Mouse (Mus musculus) liver, embryonic 12.5 days (tissue): Measurements from ENCODE around the gene Tnni1. TPM values are rescaled to one million over a fixed set of nuclear protein-coding genes. Genes with fewer than 3 reads are reported as not detected.
A peak's percentile ranks its signal among the peaks of the same experiment; 100 is the strongest.

Source experiments
- ATAC-seq: fragments of 200-750 bp; cut with Nextera tagmentation; 2 replicates; pipeline ENCODE4 v1.8.0; 2017; ENCODE audit warnings: moderate number of reproducible peaks, mild to moderate bottlenecking, moderate library complexity
- H3K27ac ChIP-seq: fragments of 300-500 bp; sonication (generic); 2 replicates; pipeline ENCODE4 v1.5.1; 2016; ENCODE audit warnings: mild to moderate bottlenecking
- H3K27me3 ChIP-seq: fragments of 300-500 bp; sonication (generic); replicated peaks from 2 replicates; pipeline ENCODE4 v1.6.1; 2016; ENCODE audit warnings: mild to moderate bottlenecking, moderate library complexity
- H3K36me3 ChIP-seq: fragments of 300-500 bp; sonication (generic); 2 replicates; pipeline ENCODE4 v1.6.1; 2016; ENCODE audit warnings: mild to moderate bottlenecking, moderate library complexity
- H3K4me1 ChIP-seq: fragments of 300-500 bp; sonication (generic); 2 replicates; pipeline ENCODE4 v1.6.1; 2016
- H3K4me2 ChIP-seq: fragments of 300-500 bp; sonication (generic); 2 replicates; pipeline ENCODE4 v1.6.1; 2016; ENCODE audit warnings: mild to moderate bottlenecking, moderate library complexity
- H3K4me3 ChIP-seq: fragments of 300-500 bp; sonication (generic); 2 replicates; pipeline ENCODE4 v1.5.1; 2016; ENCODE audit warnings: mild to moderate bottlenecking, moderate library complexity
- H3K9ac ChIP-seq: fragments of 300-500 bp; sonication (generic); 2 replicates; pipeline ENCODE4 v1.6.1; 2016; ENCODE audit warnings: mild to moderate bottlenecking, moderate library complexity
- H3K9me3 ChIP-seq: fragments of 300-500 bp; sonication (generic); replicated peaks from 2 replicates; pipeline ENCODE4 v1.6.1; 2016; ENCODE audit warnings: mild to moderate bottlenecking, moderate library complexity
- WGBS: fragments of 180-500 bp; shearing (Covaris S2); methylation state at CpG from one replicate; pipeline ENCODE4 v1.1.7; 2016; ENCODE audit not compliant: insufficient replicate concordance; 5-methylcytosine and 5-hydroxymethylcytosine counted together
- polyA plus RNA-seq: library from polyadenylated mRNA; unstranded; fragments of >200 nt; fragmentation: Nextera tagmentation; extraction: Ambion mirVana; gene quantifications from 2 replicates; pipeline ENCODE4 v1.2.1, GENCODE M21; 2016

Tnni1 gene
- polyA plus RNA-seq, 1 experiment from 2014 or later, result 10.5 TPM

DNA sequence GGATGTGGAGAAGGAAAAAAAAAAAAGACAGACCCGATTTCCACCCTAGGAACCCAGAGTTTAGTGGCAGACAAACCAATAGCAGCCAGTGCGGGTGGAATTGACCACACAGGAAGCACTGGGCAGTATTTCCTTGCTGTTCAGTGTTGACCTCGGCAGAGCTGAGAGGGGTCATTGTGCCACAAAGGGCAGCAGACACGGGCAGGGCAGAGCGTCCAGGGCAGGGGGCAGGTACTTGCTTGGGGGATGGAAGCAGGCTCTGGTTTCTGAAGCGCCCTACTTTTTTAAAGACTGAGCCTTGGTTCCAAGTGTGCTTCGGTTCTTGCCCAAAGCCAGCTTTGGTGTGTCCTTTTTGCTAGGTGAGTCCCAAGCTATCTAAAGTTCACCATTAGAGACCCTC is 9.0 kb upstream of the Tnni1 start:
- H3K36me3 ChIP-seq, result peaks cover 12% of the 10 kb centered on the region
- H3K4me2 ChIP-seq, result no peak overlapping the region
- peaks cover 66% of the 10 kb centered on the region for H3K27me3 ChIP-seq
- no peak for ATAC-seq
- H3K9me3 ChIP-seq, result no peaks in the 10 kb centered on the region
- H3K27ac ChIP-seq, result no peak overlapping the region
- peaks cover 52% of the 10 kb centered on the region for H3K4me1 ChIP-seq
- no peak overlapping the region for H3K9ac ChIP-seq
- WGBS, result 35% methylated on average over 7 of the region's 7 CpGs
- no peak overlapping the region for H3K4me3 ChIP-seq

DNA sequence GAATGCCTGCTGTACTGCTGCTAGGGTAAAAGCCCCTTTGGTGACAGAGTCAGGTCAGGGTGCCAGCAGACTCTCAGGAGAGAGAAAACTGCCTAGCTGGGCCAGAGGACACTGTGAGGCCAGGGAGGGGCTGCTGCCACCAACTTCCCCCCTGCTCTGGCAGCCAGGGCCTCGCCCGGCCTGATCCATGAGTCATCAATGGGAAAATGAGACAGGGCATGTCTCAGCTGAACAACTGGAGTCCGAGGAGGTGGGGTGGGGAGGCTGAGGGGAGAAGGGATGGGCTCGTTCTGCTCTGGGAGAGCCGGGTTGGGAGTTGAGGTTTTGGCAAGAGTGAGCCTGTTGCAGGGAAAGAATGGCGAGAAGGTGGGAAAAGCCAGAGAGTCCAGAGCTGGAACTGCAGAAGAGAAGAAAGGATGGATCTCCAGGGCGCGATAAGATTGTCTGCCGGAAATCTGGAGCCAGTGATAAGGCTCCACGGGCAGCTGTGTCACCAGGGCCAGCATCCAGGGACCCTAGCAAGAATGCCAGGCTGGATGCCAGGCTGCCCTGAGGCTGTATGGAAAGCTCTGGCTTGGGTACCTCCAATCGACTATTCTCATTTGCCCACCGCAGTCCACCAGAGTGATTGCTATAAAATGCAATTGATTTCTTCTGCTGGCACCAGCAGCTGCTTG is 8.2 kb upstream of the Tnni1 start:
- H3K27me3 ChIP-seq, result peaks cover 58% of the 10 kb centered on the region
- H3K36me3 ChIP-seq, result peaks cover 12% of the 10 kb centered on the region
- 37% methylated on average over 12 of the region's 12 CpGs for WGBS
- no peak overlapping the region for H3K27ac ChIP-seq
- H3K4me1 ChIP-seq, result peaks cover 45% of the 10 kb centered on the region
- no peak overlapping the region for H3K9ac ChIP-seq
- ATAC-seq, result no peak
- no peak overlapping the region for H3K4me2 ChIP-seq
- no peak overlapping the region for H3K4me3 ChIP-seq
- H3K9me3 ChIP-seq, result no peaks in the 10 kb centered on the region

DNA sequence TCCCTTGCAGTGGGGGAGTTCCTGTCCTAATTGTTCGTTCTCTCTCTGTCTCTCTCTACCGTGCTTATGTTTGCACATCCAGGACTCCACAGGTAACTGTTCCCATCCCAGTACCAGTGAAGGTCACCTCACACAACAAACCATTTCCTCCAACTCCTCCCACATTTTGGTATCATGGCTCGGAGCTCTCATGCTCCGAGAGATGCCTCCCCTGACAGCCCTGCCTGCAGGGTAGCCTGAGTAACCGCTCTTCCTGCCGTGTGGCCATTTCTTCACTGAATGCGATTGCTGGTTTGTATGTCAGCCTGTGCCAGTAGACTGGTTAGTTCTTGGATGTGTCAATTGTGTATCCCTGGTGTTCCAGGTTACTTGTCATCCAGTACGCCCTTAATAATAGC is 7.7 kb upstream of the Tnni1 start:
- Histone ChIP-seq H3K9me3 (no peaks in the 10 kb centered on the region), H3K4me2 (no peak overlapping the region), H3K27ac (no peak overlapping the region), H3K4me3 (no peak overlapping the region), H3K9ac (no peak overlapping the region), H3K4me1 (peaks cover 40% of the 10 kb centered on the region), H3K27me3 (peaks cover 52% of the 10 kb centered on the region), H3K36me3 (peaks cover 12% of the 10 kb centered on the region)
- ATAC-seq, result no peak
- WGBS, result 51% methylated on average over 8 of the region's 8 CpGs

DNA sequence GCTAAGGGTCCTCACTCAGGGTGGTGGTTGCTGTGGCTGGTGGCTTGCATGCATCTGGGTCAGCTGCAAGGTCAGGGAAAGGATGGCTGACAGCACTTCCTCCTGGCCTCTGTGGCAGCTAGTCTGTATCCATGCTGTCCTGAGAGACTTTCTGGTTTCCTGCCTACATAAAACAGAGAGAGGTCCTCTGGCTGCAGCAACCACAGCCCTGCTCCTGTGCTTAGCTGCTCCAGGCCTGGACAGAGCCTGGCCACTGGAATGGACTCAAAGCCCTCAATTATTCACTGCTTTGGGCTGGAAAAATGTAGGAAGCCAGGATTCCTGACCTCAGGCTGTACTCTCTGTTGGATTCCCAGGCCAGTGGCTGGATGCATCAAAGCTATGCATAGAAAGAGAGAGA is 2.6 kb upstream of the Tnni1 start:
- Histone ChIP-seq H3K4me1 (peaks cover 37% of the 10 kb centered on the region), H3K4me2 (no peak overlapping the region), H3K4me3 (no peak overlapping the region), H3K27ac (no peak overlapping the region), H3K9ac (no peak overlapping the region), H3K27me3 (peaks cover 29% of the 10 kb centered on the region), H3K36me3 (no peaks in the 10 kb centered on the region), H3K9me3 (no peaks in the 10 kb centered on the region)
- no peak for ATAC-seq

DNA sequence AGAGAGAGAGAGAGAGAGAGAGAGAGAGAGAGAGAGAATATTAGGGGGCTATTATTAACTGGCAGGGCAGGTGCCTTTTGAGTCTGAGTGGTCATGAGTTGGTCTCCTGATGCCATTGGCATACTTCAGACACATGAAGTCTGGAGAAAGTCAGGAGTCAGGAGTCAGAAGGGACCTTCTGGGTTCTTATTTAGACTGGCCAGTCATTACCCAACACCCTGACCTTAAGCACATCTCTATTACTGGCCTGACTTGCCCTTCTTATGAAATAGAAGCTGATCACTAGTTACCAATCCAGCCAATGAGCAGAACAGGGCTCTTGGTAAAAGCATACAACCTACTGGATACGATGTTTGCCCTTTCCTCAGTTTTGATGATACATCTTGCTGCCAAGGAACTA is 2.2 kb upstream of the Tnni1 start:
- Histone ChIP-seq H3K9ac (no peak overlapping the region), H3K27me3 (peaks cover 29% of the 10 kb centered on the region), H3K4me1 (peaks cover 36% of the 10 kb centered on the region), H3K27ac (no peak overlapping the region), H3K9me3 (no peaks in the 10 kb centered on the region), H3K4me3 (no peak overlapping the region), H3K36me3 (no peaks in the 10 kb centered on the region), H3K4me2 (no peak overlapping the region)
- 68% methylated on average over 1 of the region's 1 CpGs for WGBS
- ATAC-seq, result no peak

DNA sequence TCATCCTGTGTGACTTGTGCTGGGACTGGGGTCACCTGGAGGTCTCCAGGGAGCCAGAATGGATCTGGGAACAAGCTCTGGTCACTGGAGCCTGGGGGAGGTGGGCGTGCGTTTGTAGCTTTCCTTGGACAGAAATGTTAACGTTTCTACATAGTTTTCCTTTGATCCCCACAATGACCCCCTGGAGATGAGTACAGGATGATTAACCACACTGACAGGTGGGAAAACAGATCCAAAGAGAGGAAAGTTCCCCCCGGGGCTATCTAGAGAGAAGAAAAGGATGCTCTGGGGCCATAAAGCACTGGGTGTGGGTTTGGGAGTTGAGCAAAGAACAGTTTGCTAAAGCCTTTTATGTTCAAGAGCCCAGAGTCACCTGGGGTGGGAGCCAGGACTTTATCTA is 1.4 kb downstream of the Tnni1 start:
- H3K9me3 ChIP-seq, result no peaks in the 10 kb centered on the region
- no peaks in the 10 kb centered on the region for H3K36me3 ChIP-seq
- ATAC-seq, result no peak
- peaks cover 23% of the 10 kb centered on the region for H3K27me3 ChIP-seq
- peaks cover 25% of the 10 kb centered on the region for H3K4me1 ChIP-seq
- no peak overlapping the region for H3K27ac ChIP-seq
- no peak overlapping the region for H3K4me2 ChIP-seq
- 59% methylated on average over 4 of the region's 4 CpGs for WGBS
- H3K9ac ChIP-seq, result no peak overlapping the region
- no peak overlapping the region for H3K4me3 ChIP-seq

DNA sequence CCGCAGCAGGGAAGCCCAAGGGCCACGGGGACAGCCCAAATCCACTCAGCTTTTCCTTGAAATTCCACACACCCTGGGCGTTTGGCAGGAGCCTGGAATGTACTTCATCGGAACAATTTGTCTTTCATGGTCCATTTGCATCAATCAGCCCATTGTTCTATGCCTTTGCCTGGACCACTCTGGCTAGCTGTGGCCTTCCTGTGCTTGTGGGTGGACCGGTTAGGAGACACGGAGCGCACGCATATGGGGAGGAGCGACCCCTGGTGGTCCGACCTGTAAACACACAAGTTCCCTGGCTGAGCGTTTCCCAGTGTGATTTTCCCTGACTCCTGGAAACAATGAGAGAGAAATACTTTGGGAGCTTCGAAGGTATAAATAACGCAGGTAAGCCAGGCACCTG is 2.0 kb downstream of the Tnni1 start:
- Histone ChIP-seq H3K9ac (no peak overlapping the region), H3K4me3 (no peak overlapping the region), H3K4me2 (no peak overlapping the region), H3K9me3 (no peaks in the 10 kb centered on the region), H3K4me1 (peaks cover 25% of the 10 kb centered on the region), H3K36me3 (no peaks in the 10 kb centered on the region), H3K27ac (no peak overlapping the region), H3K27me3 (peaks cover 23% of the 10 kb centered on the region)
- ATAC-seq, result peak; percentile 31; the same call in 1 of the 2 replicates
- WGBS, result 17% methylated on average over 13 of the region's 13 CpGs

DNA sequence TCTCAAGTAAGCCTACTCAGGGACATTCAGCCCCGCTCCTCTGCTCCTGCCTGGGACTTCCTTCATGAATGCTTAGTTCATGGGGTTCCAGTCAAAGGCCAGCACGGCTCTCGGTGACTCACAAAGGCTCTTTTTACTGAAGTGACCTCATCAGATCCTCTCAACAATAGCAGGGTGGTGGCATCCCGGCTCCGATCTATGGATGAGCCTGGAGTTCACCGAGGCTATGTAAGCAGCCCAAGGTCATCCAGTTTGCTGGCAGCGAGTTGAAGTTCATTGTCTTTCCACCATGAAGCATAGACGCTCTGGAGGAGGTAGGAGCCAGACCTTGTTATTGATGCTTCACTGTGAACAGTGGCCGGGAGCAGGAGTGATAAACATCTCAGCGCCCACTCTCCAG is 3.6 kb downstream of the Tnni1 start:
- Histone ChIP-seq H3K27me3 (peaks cover 16% of the 10 kb centered on the region), H3K9me3 (no peaks in the 10 kb centered on the region), H3K4me1 (peaks cover 22% of the 10 kb centered on the region), H3K4me3 (no peak overlapping the region), H3K9ac (no peak overlapping the region), H3K27ac (no peak overlapping the region), H3K4me2 (no peak overlapping the region), H3K36me3 (no peaks in the 10 kb centered on the region)
- 61% methylated on average over 10 of the region's 10 CpGs for WGBS
- no peak for ATAC-seq

DNA sequence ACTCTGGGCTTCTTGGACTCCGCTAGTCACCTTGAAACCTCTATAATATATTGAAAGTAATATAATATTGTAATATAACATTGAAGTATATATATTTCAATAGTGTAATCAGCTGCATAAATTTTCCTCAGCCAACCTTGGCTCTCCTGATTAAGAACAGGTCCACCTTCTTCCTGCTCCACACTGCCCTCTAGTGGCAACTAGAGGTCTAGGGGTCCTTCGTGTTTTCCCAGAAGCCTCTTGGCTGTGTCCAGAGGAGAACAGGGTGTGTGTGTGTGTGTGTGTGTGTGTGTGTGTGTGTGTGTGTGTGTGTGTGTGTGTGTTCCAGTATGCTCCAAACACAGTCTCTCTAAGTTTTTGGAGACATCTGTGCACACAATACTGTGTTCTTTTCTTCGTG is 8.6 kb downstream of the Tnni1 start:
- Histone ChIP-seq H3K9ac (no peak overlapping the region), H3K27ac (no peak overlapping the region), H3K27me3 (peaks cover 16% of the 10 kb centered on the region), H3K4me3 (no peak overlapping the region), H3K4me1 (peaks cover 19% of the 10 kb centered on the region), H3K9me3 (no peaks in the 10 kb centered on the region), H3K4me2 (no peak overlapping the region), H3K36me3 (no peaks in the 10 kb centered on the region)
- WGBS, result 53% methylated on average over 3 of the region's 3 CpGs
- no peak for ATAC-seq

DNA sequence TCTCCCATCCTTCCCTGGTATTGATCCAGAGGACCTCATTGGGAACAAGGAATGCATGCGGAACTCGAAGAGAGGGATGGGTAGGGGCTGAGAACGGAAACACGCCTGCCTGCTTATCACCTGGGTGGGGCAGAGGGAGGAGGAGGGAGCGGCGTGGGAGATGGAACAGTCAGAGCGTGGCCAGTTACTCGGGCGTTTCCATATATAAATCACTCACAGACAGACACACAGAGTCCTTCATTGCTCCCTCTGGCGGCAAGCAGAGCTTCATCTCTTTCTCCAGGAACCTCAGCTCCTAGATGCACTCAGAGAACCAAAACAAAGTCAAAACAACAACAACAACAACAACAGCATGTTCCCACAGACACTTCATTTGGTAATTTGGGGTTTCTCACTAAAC is 9.5 kb downstream of the Tnni1 start:
- Histone ChIP-seq H3K4me3 (no peak overlapping the region), H3K9ac (no peak overlapping the region), H3K36me3 (no peaks in the 10 kb centered on the region), H3K4me1 (peaks cover 25% of the 10 kb centered on the region), H3K9me3 (no peaks in the 10 kb centered on the region), H3K4me2 (peak overlapping the region; percentile 37), H3K27ac (no peak overlapping the region), H3K27me3 (peaks cover 25% of the 10 kb centered on the region)
- 0 out of 2 replicates have a peak, but pooled peaks have one; percentile 14 for ATAC-seq
- 9% methylated on average over 10 of the region's 10 CpGs for WGBS

DNA sequence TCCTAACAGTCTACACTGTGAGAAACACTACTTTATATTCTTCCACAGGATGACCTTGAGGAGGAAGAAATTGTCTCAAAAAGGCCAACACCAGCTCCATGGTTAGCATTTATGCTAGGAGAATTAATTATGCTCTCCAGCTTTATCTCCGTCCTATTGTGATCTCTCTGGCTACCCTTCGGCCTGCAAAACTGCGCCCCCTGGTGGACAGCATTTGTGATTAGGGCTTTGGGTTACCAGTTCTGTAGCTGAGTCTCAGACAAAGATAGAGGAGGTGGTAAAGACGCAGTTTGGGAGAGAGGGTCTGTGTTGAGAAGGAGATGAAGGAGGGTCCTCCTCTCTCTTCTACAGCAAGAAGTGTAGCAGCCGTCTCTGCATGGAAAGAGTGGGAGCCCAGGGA is 10.6 kb downstream of the Tnni1 start:
- Histone ChIP-seq H3K36me3 (no peaks in the 10 kb centered on the region), H3K9ac (no peak overlapping the region), H3K4me1 (peaks cover 36% of the 10 kb centered on the region), H3K27ac (no peak overlapping the region), H3K27me3 (peaks cover 36% of the 10 kb centered on the region), H3K4me2 (no peak overlapping the region), H3K9me3 (no peaks in the 10 kb centered on the region), H3K4me3 (no peak overlapping the region)
- WGBS, result 8% methylated on average over 5 of the region's 5 CpGs
- no peak for ATAC-seq

DNA sequence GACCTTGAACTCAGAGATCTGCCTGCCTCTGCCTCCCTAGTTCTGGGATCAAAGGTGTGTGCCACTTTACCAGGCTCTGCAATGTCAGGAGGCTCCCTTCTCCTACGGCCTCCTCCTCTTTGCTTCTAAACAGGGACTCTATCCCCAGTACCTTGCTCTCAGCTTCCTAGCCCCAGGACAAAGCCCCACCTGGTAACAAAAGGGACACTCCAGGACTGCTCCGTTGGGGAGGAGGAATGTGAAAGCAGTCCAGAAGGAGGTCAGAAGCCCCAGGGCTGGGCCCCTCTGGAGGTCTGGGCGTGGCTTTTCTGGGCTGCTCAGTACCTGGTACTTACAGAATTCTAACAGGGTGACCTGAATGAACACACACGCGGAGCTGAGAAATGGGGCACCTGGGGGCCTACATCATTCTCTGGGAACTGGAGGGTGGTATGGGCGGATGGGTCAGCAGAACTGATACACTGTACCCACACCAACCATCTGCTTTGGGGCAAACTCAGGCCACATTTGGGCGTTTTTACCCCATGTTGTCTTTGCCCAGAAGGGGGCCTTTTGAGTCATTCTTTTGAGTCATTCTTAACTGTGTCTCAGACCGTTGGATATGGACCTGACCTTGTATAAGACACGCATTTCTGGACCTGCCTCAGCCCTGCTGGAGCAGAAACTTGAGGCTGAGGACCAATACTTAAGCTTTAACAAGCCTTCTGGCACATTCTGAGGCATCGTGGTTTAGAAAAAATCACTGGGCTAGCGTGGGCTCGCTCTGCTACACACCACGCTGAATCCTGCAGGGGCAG is 13.1 kb downstream of the Tnni1 start:
- Histone ChIP-seq H3K9ac (no peak overlapping the region), H3K4me1 (peaks cover 43% of the 10 kb centered on the region), H3K27ac (no peak overlapping the region), H3K27me3 (peaks cover 53% of the 10 kb centered on the region), H3K4me2 (no peak overlapping the region), H3K9me3 (no peaks in the 10 kb centered on the region), H3K4me3 (no peak overlapping the region), H3K36me3 (no peaks in the 10 kb centered on the region)
- ATAC-seq, result no peak
- WGBS, result 58% methylated on average over 13 of the region's 13 CpGs
